Mouse (Mus musculus): ENCODE results near the gene Plekha3. TPM values are rescaled to one million over a fixed set of nuclear protein-coding genes. Genes with fewer than 3 reads are reported as not detected.

Gene Plekha3
- polyA plus RNA-seq, 1 experiment from 2014 or later = 9.5 TPM

GRCm38 (mm10) chr2:76672134-76672745 lies 2.8 kb upstream of the Plekha3 start:
- Histone ChIP-seq H3K27ac (ENCODE audit: low read depth, low read length) (peak overlapping the region; percentile 71; the same call in 1 of the 2 replicates), H3K27me3 (replicated peaks; ENCODE audit: control insufficient read depth, insufficient read depth, low read length) (no peaks in the 10 kb centered on the region), H3K4me2 (peak overlapping the region; percentile 84), H3K4me3 (ENCODE audit: low read depth, low read length) (peak overlapping the region; percentile 60), H3K4me1 (replicated peaks; ENCODE audit: control insufficient read depth, insufficient read depth, low read length) (peaks cover 10% of the 10 kb centered on the region), H3K9ac (ENCODE audit: low read depth, low read length) (peak overlapping the region; percentile 72), H3K36me3 (ENCODE audit: control insufficient read depth, insufficient read depth, low read length) (no peaks in the 10 kb centered on the region), H3K9me3 (ENCODE audit: control insufficient read depth, low read length) (no peaks in the 10 kb centered on the region)
- ATAC-seq (replicated peaks; ENCODE audit: low FRiP score) (no peak), DNase-seq (ENCODE audit: low spot score) (no peak)
- 29% methylated on average over 9 of the region's 9 CpGs for WGBS

GRCm38 (mm10) chr2:76672966-76673392 lies 2.1 kb upstream of the Plekha3 start, which contains the start of gene Fkbp7:
Gene Fkbp7 (minus strand): TSS chr2:76673116.
- Histone ChIP-seq H3K9ac (ENCODE audit: low read depth, low read length) (peak within 1 kb of the TSS; percentile 72), H3K9me3 (ENCODE audit: control insufficient read depth, low read length) (no peaks in the 10 kb centered on the region), H3K36me3 (ENCODE audit: control insufficient read depth, insufficient read depth, low read length) (no peaks in the 10 kb centered on the region), H3K4me3 (ENCODE audit: low read depth, low read length) (peak within 1 kb of the TSS; percentile 60), H3K4me2 (peak within 1 kb of the TSS; percentile 84), H3K4me1 (replicated peaks; ENCODE audit: control insufficient read depth, insufficient read depth, low read length) (peaks cover 10% of the 10 kb centered on the region), H3K27ac (ENCODE audit: low read depth, low read length) (peak within 1 kb of the TSS; percentile 71), H3K27me3 (replicated peaks; ENCODE audit: control insufficient read depth, insufficient read depth, low read length) (no peaks in the 10 kb centered on the region)
- WGBS = under 1% methylated on average over 17 of the region's 17 CpGs
- ATAC-seq (replicated peaks; ENCODE audit: low FRiP score) (peak; percentile 90), DNase-seq (ENCODE audit: low spot score) (peak; percentile 94)

GRCm38 (mm10) chr2:76673472-76674081 lies 1.5 kb upstream of the Plekha3 start:
- peak; percentile 34; the same call in 1 of the 2 replicates for ATAC-seq (replicated peaks; ENCODE audit: low FRiP score)
- DNase-seq (ENCODE audit: low spot score) = peak; percentile 46
- peak overlapping the region; percentile 60 for H3K4me3 ChIP-seq (ENCODE audit: low read depth, low read length)
- WGBS = 36% methylated on average over 7 of the region's 7 CpGs
- peak overlapping the region; percentile 84 for H3K4me2 ChIP-seq
- H3K27ac ChIP-seq (ENCODE audit: low read depth, low read length) = peak overlapping the region; percentile 36
- H3K9ac ChIP-seq (ENCODE audit: low read depth, low read length) = no peak overlapping the region
- no peaks in the 10 kb centered on the region for H3K9me3 ChIP-seq (ENCODE audit: control insufficient read depth, low read length)
- peaks cover 3% of the 10 kb centered on the region; the same call in 1 of the 2 replicates for H3K36me3 ChIP-seq (ENCODE audit: control insufficient read depth, insufficient read depth, low read length)
- H3K4me1 ChIP-seq (replicated peaks; ENCODE audit: control insufficient read depth, insufficient read depth, low read length) = peaks cover 10% of the 10 kb centered on the region
- no peaks in the 10 kb centered on the region for H3K27me3 ChIP-seq (replicated peaks; ENCODE audit: control insufficient read depth, insufficient read depth, low read length)

- no peaks in the 10 kb centered on the region for H3K9me3 ChIP-seq (ENCODE audit: control insufficient read depth, low read length)
- WGBS = under 1% methylated on average over 38 of the region's 44 CpGs
- peak; percentile 68 for DNase-seq (ENCODE audit: low spot score)
- peak; percentile 28 for ATAC-seq (replicated peaks; ENCODE audit: low FRiP score)
- peak overlapping the region; percentile 52 for H3K27ac ChIP-seq (ENCODE audit: low read depth, low read length)
- peaks cover 10% of the 10 kb centered on the region for H3K4me1 ChIP-seq (replicated peaks; ENCODE audit: control insufficient read depth, insufficient read depth, low read length)
- H3K36me3 ChIP-seq (ENCODE audit: control insufficient read depth, insufficient read depth, low read length) = peaks cover 10% of the 10 kb centered on the region
- H3K27me3 ChIP-seq (replicated peaks; ENCODE audit: control insufficient read depth, insufficient read depth, low read length) = no peaks in the 10 kb centered on the region
- peak overlapping the region; percentile 73 for H3K4me2 ChIP-seq
- peak overlapping the region; percentile 79 for H3K9ac ChIP-seq (ENCODE audit: low read depth, low read length)
- H3K4me3 ChIP-seq (ENCODE audit: low read depth, low read length) = peak overlapping the region; percentile 81
Measured at GRCm38 (mm10) chr2:76675451-76675850, 370 bp downstream of the Plekha3 start.

GRCm38 (mm10) chr2:76675949-76676348 lies 868 bp downstream of the Plekha3 start:
- Histone ChIP-seq H3K9ac (ENCODE audit: low read depth, low read length) (peak overlapping the region; percentile 79), H3K27ac (ENCODE audit: low read depth, low read length) (no peak overlapping the region), H3K4me1 (replicated peaks; ENCODE audit: control insufficient read depth, insufficient read depth, low read length) (peaks cover 10% of the 10 kb centered on the region), H3K4me3 (ENCODE audit: low read depth, low read length) (peak overlapping the region; percentile 81), H3K27me3 (replicated peaks; ENCODE audit: control insufficient read depth, insufficient read depth, low read length) (no peaks in the 10 kb centered on the region), H3K36me3 (ENCODE audit: control insufficient read depth, insufficient read depth, low read length) (peaks cover 10% of the 10 kb centered on the region), H3K9me3 (ENCODE audit: control insufficient read depth, low read length) (no peaks in the 10 kb centered on the region), H3K4me2 (peak overlapping the region; percentile 73)
- ATAC-seq (replicated peaks; ENCODE audit: low FRiP score) (no peak), DNase-seq (ENCODE audit: low spot score) (no peak)
- WGBS = 14% methylated on average over 4 of the region's 4 CpGs

GRCm38 (mm10) chr2:76676401-76677226 lies 1.5 kb downstream of the Plekha3 start:
- no peak overlapping the region for H3K27ac ChIP-seq (ENCODE audit: low read depth, low read length)
- WGBS = 74% methylated on average over 13 of the region's 13 CpGs
- peak overlapping the region; percentile 79 for H3K9ac ChIP-seq (ENCODE audit: low read depth, low read length)
- no peaks in the 10 kb centered on the region for H3K27me3 ChIP-seq (replicated peaks; ENCODE audit: control insufficient read depth, insufficient read depth, low read length)
- peak overlapping the region; percentile 81 for H3K4me3 ChIP-seq (ENCODE audit: low read depth, low read length)
- ATAC-seq (replicated peaks; ENCODE audit: low FRiP score) = no peak
- peak overlapping the region; percentile 73 for H3K4me2 ChIP-seq
- H3K4me1 ChIP-seq (replicated peaks; ENCODE audit: control insufficient read depth, insufficient read depth, low read length) = peaks cover 10% of the 10 kb centered on the region
- DNase-seq (ENCODE audit: low spot score) = no peak
- H3K36me3 ChIP-seq (ENCODE audit: control insufficient read depth, insufficient read depth, low read length) = peaks cover 10% of the 10 kb centered on the region
- no peaks in the 10 kb centered on the region for H3K9me3 ChIP-seq (ENCODE audit: control insufficient read depth, low read length)

- Histone ChIP-seq H3K4me3 (ENCODE audit: low read depth, low read length) (no peak overlapping the region), H3K27me3 (replicated peaks; ENCODE audit: control insufficient read depth, insufficient read depth, low read length) (no peaks in the 10 kb centered on the region), H3K9me3 (ENCODE audit: control insufficient read depth, low read length) (no peaks in the 10 kb centered on the region), H3K4me2 (no peak overlapping the region), H3K9ac (ENCODE audit: low read depth, low read length) (no peak overlapping the region), H3K4me1 (replicated peaks; ENCODE audit: control insufficient read depth, insufficient read depth, low read length) (no peaks in the 10 kb centered on the region; the same call in 1 of the 2 replicates), H3K27ac (ENCODE audit: low read depth, low read length) (no peak overlapping the region), H3K36me3 (ENCODE audit: control insufficient read depth, insufficient read depth, low read length) (peaks cover 32% of the 10 kb centered on the region)
- ATAC-seq (replicated peaks; ENCODE audit: low FRiP score) (no peak), DNase-seq (ENCODE audit: low spot score) (no peak)
- 88% methylated on average over 8 of the region's 8 CpGs for WGBS
Measured at GRCm38 (mm10) chr2:76682301-76682700, 7.2 kb downstream of the Plekha3 start.

DNA sequence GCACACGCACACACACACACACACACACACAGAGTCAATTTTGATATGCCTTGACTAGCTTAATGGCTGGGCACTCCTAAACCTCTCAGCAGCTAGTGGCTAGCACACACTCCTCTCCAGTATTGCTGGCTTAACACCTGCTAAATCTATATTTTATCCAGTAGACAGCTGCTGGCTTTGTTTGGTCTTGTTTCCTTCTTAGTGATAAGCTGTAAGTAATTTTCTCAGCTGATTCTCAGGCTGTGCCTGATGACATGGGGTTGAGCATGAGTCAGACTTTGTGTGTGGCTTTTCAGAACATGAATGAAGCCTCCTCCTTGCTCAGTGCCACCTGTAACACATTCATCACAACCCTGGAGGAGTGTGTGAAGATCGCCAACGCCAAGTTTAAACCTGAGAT lies 11.9 kb downstream of the Plekha3 start:
- no peaks in the 10 kb centered on the region for H3K27me3 ChIP-seq (replicated peaks; ENCODE audit: control insufficient read depth, insufficient read depth, low read length)
- H3K9me3 ChIP-seq (ENCODE audit: control insufficient read depth, low read length) = no peaks in the 10 kb centered on the region
- peaks cover 32% of the 10 kb centered on the region for H3K36me3 ChIP-seq (ENCODE audit: control insufficient read depth, insufficient read depth, low read length)
- H3K4me1 ChIP-seq (replicated peaks; ENCODE audit: control insufficient read depth, insufficient read depth, low read length) = peaks cover 2% of the 10 kb centered on the region; the same call in 1 of the 2 replicates
- no peak for DNase-seq (ENCODE audit: low spot score)
- no peak for ATAC-seq (replicated peaks; ENCODE audit: low FRiP score)
- H3K4me2 ChIP-seq = no peak overlapping the region
- H3K4me3 ChIP-seq (ENCODE audit: low read depth, low read length) = no peak overlapping the region
- no peak overlapping the region for H3K9ac ChIP-seq (ENCODE audit: low read depth, low read length)
- H3K27ac ChIP-seq (ENCODE audit: low read depth, low read length) = no peak overlapping the region
- 86% methylated on average over 3 of the region's 3 CpGs for WGBS
